Mouse (Mus musculus) hindbrain, embryonic 16.5 days (tissue): Measurements from ENCODE around the gene Pakap. TPM values are rescaled to one million over a fixed set of nuclear protein-coding genes. Genes with fewer than 3 reads are reported as not detected.
A peak's percentile ranks its signal among the peaks of the same experiment; 100 is the strongest.

ENCODE experiments used
- ATAC-seq: fragments of 200-750 bp; cut with Nextera tagmentation; 2 replicates; pipeline ENCODE4 v1.8.0; 2017; ENCODE audit warnings: moderate TSS enrichment, moderate library complexity
- H3K27ac ChIP-seq: fragments of 300-500 bp; sonication (generic); 2 replicates; pipeline ENCODE4 v1.5.1; 2014; ENCODE audit warnings: low read depth, mild to moderate bottlenecking, control low read depth, low read length, moderate library complexity
- H3K27me3 ChIP-seq: fragments of 300-500 bp; sonication (generic); replicated peaks from 2 replicates; pipeline ENCODE4 v1.6.1; 2014; ENCODE audit warnings: low read length; ENCODE audit not compliant: control insufficient read depth, insufficient read depth
- H3K36me3 ChIP-seq: fragments of 300-500 bp; sonication (generic); 2 replicates; pipeline ENCODE4 v1.6.1; 2014; ENCODE audit warnings: mild to moderate bottlenecking, low read length, moderate library complexity, mixed read lengths; ENCODE audit not compliant: control insufficient read depth, insufficient read depth
- H3K4me1 ChIP-seq: fragments of 300-500 bp; sonication (generic); 2 replicates; pipeline ENCODE4 v1.6.1; 2014; ENCODE audit warnings: low read depth, low read length; ENCODE audit not compliant: control insufficient read depth, insufficient read depth
- H3K4me2 ChIP-seq: fragments of 300-500 bp; sonication (generic); 2 replicates; pipeline ENCODE4 v1.6.1; 2014; ENCODE audit warnings: mild to moderate bottlenecking, low read length, control low read depth, moderate library complexity
- H3K4me3 ChIP-seq: fragments of 300-500 bp; sonication (generic); 2 replicates; pipeline ENCODE4 v1.5.1; 2014; ENCODE audit warnings: mild to moderate bottlenecking, low read length, control low read depth, moderate library complexity
- H3K9ac ChIP-seq: fragments of 300-500 bp; sonication (generic); 2 replicates; pipeline ENCODE4 v1.6.1; 2014; ENCODE audit warnings: low read depth, mild to moderate bottlenecking, control low read depth, low read length, moderate library complexity
- H3K9me3 ChIP-seq: fragments of 300-500 bp; sonication (generic); 2 replicates; pipeline ENCODE4 v1.6.1; 2014; ENCODE audit warnings: mild to moderate bottlenecking, low read length, moderate library complexity; ENCODE audit not compliant: control insufficient read depth
- WGBS: fragments of 180-500 bp; shearing (Covaris S2); extraction: QIAGEN DNeasy Blood & Tissue Kit; methylation state at CpG from one replicate; pipeline ENCODE4 v1.1.7; 2014; 5-methylcytosine and 5-hydroxymethylcytosine counted together
- polyA plus RNA-seq: library from polyadenylated mRNA; unstranded; fragments of >200 nt; fragmentation: Nextera tagmentation; extraction: Ambion mirVana; gene quantifications from 2 replicates; pipeline ENCODE4 v1.2.1, GENCODE M21; 2015

Gene Pakap
- polyA plus RNA-seq, 1 experiment from 2014 or later = 14.0 TPM

GRCm38 (mm10) chr4:57543692-57544256 lies 24.2 kb upstream of the Pakap start:
- H3K4me2 ChIP-seq = no peak overlapping the region
- peak; percentile 79 for ATAC-seq

DNA sequence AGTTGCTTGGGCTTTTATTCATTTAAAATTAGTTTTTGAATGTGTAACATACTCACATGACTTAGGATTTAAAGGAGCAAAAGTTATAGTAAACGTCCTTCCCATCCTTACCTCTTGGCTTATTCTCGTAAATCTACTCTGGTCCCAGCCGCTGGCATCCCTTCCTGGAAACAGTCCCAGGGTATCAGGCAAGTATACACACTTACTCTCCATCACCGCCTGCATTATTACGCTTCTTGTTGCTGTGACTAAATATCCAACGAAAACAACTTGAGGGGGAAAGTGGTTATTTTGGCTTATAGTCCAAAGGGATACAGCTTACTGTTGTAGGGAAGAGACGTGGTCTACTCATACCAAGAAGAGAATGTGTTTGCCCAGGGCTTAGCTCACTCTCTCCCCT lies 20.2 kb upstream of the Pakap start:
- Histone ChIP-seq H3K4me3 (no peak overlapping the region), H3K4me1 (no peaks in the 10 kb centered on the region; the same call in 1 of the 2 replicates), H3K36me3 (no peaks in the 10 kb centered on the region), H3K27me3 (no peaks in the 10 kb centered on the region), H3K27ac (no peak overlapping the region), H3K9ac (no peak overlapping the region), H3K4me2 (no peak overlapping the region), H3K9me3 (no peaks in the 10 kb centered on the region)
- ATAC-seq = no peak
- 83% methylated on average over 7 of the region's 7 CpGs for WGBS

More at GRCm38 (mm10) chr4:57543692-57544256, 24.2 kb upstream of the Pakap start:
- Histone ChIP-seq H3K4me3 (no peak overlapping the region), H3K27ac (no peak overlapping the region), H3K27me3 (no peaks in the 10 kb centered on the region), H3K36me3 (no peaks in the 10 kb centered on the region), H3K4me1 (no peaks in the 10 kb centered on the region; the same call in 1 of the 2 replicates), H3K9me3 (no peaks in the 10 kb centered on the region), H3K9ac (no peak overlapping the region)
- WGBS = 9% methylated on average over 6 of the region's 6 CpGs

DNA sequence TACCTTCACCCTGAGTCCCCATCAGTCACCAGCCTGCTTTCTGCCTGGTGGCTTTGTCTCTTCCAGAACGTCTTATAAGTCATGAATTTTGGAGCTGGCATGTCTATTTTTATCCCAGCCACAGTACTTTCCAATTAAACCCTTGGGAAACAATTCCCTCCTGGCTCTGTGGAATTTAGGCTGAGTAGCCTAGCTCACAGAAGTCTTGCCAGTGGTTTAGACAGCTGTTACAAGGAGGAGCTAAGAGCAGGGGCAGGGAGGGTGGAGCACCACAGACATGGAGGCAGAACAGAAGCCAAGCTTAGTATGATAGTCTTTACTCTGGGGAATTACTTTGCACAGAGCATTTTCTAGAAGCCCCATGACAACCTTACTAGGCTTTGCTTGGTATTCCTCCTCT lies 17.8 kb upstream of the Pakap start:
- Histone ChIP-seq H3K27me3 (no peaks in the 10 kb centered on the region), H3K9me3 (no peaks in the 10 kb centered on the region), H3K4me2 (no peak overlapping the region), H3K27ac (no peak overlapping the region), H3K4me1 (no peaks in the 10 kb centered on the region), H3K36me3 (no peaks in the 10 kb centered on the region), H3K4me3 (no peak overlapping the region), H3K9ac (no peak overlapping the region)
- ATAC-seq = no peak
- 42% methylated on average over 1 of the region's 1 CpGs for WGBS

DNA sequence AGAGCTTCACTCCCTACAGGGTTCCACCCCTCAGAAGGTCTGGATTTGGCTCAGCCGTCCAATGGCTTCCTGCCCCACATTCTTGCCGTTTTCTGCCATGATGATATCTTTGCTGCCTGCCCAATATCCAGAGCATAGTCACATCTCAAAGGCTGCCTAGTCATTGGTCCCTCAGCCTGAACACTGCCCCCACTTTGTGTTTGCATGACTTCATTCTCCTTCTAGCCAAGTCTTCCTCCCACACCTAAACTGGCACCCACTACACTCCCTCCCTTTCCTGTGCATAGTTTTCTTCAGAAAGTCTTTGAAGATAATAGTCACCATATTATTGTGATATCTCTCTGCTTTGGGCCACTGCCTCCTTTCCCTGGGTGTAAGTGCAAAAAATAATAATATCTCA lies 10.9 kb upstream of the Pakap start:
- ATAC-seq = no peak
- Histone ChIP-seq H3K4me1 (no peaks in the 10 kb centered on the region), H3K4me2 (no peak overlapping the region), H3K9ac (no peak overlapping the region), H3K27me3 (no peaks in the 10 kb centered on the region), H3K4me3 (no peak overlapping the region), H3K9me3 (no peaks in the 10 kb centered on the region), H3K36me3 (no peaks in the 10 kb centered on the region), H3K27ac (no peak overlapping the region)
- 89% methylated on average over 2 of the region's 2 CpGs for WGBS

GRCm38 (mm10) chr4:57559438-57559837 lies 8.5 kb upstream of the Pakap start:
- Histone ChIP-seq H3K27ac (no peak overlapping the region), H3K4me1 (no peaks in the 10 kb centered on the region), H3K27me3 (no peaks in the 10 kb centered on the region), H3K4me3 (no peak overlapping the region), H3K9me3 (no peaks in the 10 kb centered on the region), H3K4me2 (no peak overlapping the region), H3K36me3 (no peaks in the 10 kb centered on the region), H3K9ac (no peak overlapping the region)
- no peak for ATAC-seq
- WGBS = 91% methylated on average over 1 of the region's 1 CpGs

DNA sequence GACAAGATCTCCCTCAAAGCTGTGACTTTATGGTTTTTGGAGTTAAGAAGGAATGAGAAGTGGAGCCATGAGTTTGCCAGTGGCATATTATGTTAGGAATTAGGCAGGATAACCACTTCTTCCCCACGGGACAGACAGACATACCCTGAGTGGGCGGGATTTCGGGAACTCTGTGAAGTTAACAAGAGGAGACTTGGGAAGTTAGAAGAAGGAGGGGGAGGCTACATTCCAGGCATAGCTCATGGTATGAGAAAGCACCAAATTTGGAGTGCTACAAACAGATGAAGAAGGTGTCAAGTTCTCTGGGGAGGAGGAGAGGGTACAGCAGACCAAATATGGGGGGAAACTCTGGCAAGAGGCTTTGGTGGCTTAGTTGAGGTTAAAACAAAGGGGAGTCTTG lies 8.0 kb upstream of the Pakap start:
- Histone ChIP-seq H3K4me1 (no peaks in the 10 kb centered on the region), H3K9me3 (no peaks in the 10 kb centered on the region), H3K4me2 (no peak overlapping the region), H3K36me3 (no peaks in the 10 kb centered on the region), H3K4me3 (no peak overlapping the region), H3K9ac (no peak overlapping the region), H3K27me3 (no peaks in the 10 kb centered on the region), H3K27ac (no peak overlapping the region)
- ATAC-seq = no peak
- WGBS = 80% methylated on average over 3 of the region's 3 CpGs

DNA sequence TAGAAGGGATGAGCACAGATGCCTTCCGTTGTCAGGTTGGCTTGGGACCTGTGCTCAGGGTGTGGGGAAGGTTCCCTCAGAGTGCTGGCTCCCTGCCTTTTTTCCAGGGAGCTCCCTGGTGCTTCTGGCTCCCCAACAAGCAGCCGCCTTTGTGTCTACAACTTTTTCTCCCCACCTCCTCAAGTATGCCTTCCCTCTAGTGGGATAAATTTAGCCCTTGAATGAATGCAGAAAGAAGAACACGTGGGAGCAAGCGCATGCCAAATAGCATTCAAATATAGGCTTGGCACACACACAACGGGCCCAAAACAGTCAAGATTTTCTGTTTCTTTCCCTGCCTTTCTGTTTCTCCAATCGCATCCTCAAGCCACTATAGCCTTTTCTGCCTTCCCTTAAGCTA lies 6.9 kb upstream of the Pakap start:
- Histone ChIP-seq H3K27ac (no peak overlapping the region), H3K4me1 (no peaks in the 10 kb centered on the region), H3K4me3 (no peak overlapping the region), H3K4me2 (no peak overlapping the region), H3K27me3 (no peaks in the 10 kb centered on the region), H3K9me3 (no peaks in the 10 kb centered on the region), H3K36me3 (no peaks in the 10 kb centered on the region), H3K9ac (no peak overlapping the region)
- peak; percentile 66; the same call in 1 of the 2 replicates for ATAC-seq
- 63% methylated on average over 6 of the region's 6 CpGs for WGBS

- Histone ChIP-seq H3K9me3 (no peaks in the 10 kb centered on the region), H3K4me2 (no peak overlapping the region), H3K27me3 (no peaks in the 10 kb centered on the region), H3K36me3 (no peaks in the 10 kb centered on the region), H3K4me1 (peaks cover 13% of the 10 kb centered on the region), H3K4me3 (no peak overlapping the region), H3K9ac (no peak overlapping the region), H3K27ac (no peak overlapping the region)
- no peak for ATAC-seq
- WGBS = 91% methylated on average over 1 of the region's 1 CpGs
These were observed 2.7 kb upstream of the Pakap start for GRCm38 (mm10) chr4:57565283-57565682.

- Histone ChIP-seq H3K36me3 (no peaks in the 10 kb centered on the region), H3K4me2 (no peak overlapping the region), H3K9me3 (no peaks in the 10 kb centered on the region), H3K4me3 (no peak overlapping the region), H3K27me3 (no peaks in the 10 kb centered on the region), H3K4me1 (peaks cover 13% of the 10 kb centered on the region), H3K9ac (no peak overlapping the region), H3K27ac (no peak overlapping the region)
- 65% methylated on average over 2 of the region's 2 CpGs for WGBS
- no peak for ATAC-seq
These were observed 2.2 kb upstream of the Pakap start for GRCm38 (mm10) chr4:57565811-57566210.
